Mouse (Mus musculus) E14TG2a.4 (cell line): ENCODE data around the gene Olfr463.

Experiments used
- CTCF ChIP-seq: conservative IDR thresholded peaks from 2 replicates; pipeline ENCODE4 v1.5.1; 2014; ENCODE audit warnings: low read length
- NANOG ChIP-seq: IDR thresholded peaks from 2 replicates; pipeline ENCODE4 v1.6.1; 2014; ENCODE audit warnings: borderline replicate concordance, low read length, mixed read lengths
- POU5F1 ChIP-seq: IDR thresholded peaks from 2 replicates; pipeline ENCODE4 v1.6.1; 2014; ENCODE audit warnings: low read length, borderline replicate concordance

DNA sequence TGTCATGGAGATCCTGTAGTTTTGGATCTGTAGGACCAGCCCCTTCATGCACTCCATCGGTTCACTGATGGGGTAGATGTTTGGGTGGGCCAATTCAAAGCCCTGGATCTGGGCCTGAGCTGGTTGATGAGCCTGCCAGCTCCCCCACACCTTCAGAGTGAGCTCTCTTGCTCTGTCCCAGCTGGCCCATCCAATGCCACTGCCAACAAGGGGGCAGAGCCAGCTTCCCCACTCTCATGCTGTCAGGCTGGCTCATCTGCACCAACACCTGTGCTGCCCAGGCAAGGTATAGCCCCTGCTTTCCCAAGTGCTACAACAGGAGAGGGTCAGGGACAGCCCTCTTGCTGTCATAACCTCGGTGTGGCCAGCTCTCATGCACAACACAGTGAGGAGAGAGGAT is 36.5 kb upstream of the Olfr463 start:
- TF ChIP-seq CTCF, result no peak
- no peak for TF ChIP-seq POU5F1
- no peak for TF ChIP-seq NANOG
